Mouse (Mus musculus): Measurements from ENCODE around the gene Rmnd5b. TPM values are rescaled to one million over a fixed set of nuclear protein-coding genes. Genes with fewer than 3 reads are reported as not detected.

Gene Rmnd5b
- polyA plus RNA-seq, 1 experiment from 2014 or later, result 34.2 TPM

DNA sequence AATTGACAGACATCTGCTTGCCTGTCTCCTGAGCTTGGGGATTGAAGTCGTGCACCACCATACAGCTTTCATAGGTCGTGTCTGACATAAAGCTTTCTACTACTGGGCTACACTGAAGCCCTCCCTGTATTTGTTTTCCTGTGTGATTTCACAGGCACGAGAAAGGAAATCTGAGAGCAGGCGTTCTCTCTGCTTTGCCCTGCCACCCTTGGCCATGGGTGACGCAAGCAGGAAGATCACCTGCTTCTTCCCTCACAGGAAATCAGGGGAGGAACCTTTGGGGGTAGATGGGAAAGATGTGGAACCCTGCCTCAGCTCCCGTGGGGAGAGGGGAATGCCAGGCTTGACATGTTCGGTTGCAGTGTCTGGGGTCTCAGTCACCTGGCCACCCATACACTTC is 22.6 kb upstream of the Rmnd5b start:
- no peak for ATAC-seq
- Histone ChIP-seq H3K9ac (ENCODE audit: low read depth, low read length) (no peak overlapping the region), H3K27ac (ENCODE audit: low read depth, low read length) (no peak overlapping the region), H3K4me1 (replicated peaks; ENCODE audit: control insufficient read depth, insufficient read depth, low read length) (no peaks in the 10 kb centered on the region), H3K36me3 (ENCODE audit: control insufficient read depth, insufficient read depth) (peaks cover 10% of the 10 kb centered on the region; the same call in 1 of the 2 replicates), H3K27me3 (replicated peaks; ENCODE audit: control insufficient read depth, insufficient read depth, low read length) (no peaks in the 10 kb centered on the region), H3K9me3 (ENCODE audit: control insufficient read depth) (no peaks in the 10 kb centered on the region), H3K4me3 (ENCODE audit: low read depth, low read length) (no peak overlapping the region), H3K4me2 (replicated peaks; ENCODE audit: low read depth) (no peak overlapping the region)
- TF ChIP-seq CTCF (IDR thresholded peaks at IDR 0.05; ENCODE audit: low read depth), result no peak
- WGBS, result 60% methylated on average over 7 of the region's 7 CpGs

DNA sequence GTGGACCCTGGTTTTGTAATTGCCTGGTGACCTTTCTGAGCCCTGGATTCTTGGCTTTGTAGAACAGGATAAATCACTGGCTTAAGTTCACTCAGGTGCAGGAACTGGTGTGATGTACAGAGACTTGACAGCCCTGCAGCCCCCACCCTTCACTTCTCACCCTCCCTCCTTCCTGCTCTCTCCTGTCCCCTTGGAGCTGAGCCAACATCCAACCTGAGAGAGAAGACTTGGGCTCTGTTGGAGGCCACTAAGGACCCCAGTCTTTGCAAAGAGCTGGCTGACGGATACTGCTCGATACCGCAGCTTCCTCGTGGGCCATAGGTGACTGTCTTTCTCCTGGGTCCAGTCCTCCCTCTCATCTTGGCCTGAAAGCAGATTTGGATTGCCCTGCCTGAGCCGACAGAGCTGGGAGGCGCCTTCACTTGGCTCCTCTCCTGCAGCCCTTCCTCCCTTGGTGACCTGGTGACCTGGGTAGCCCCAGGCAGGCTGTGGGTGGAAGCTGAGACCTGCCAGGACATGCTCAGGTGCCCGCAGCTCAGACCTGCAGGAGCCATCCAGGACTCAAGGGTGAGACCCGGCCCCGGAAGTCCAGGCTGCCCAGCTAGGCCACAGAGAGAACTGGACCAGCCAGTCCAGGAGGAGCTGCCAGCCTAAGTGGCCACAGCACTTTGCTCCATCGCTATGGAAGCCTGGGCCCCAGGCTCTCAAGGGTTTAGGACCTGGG is 21.3 kb upstream of the Rmnd5b start:
- H3K4me3 ChIP-seq (ENCODE audit: low read depth, low read length), result no peak overlapping the region
- H3K4me2 ChIP-seq (replicated peaks; ENCODE audit: low read depth), result no peak overlapping the region
- no peak overlapping the region for H3K27ac ChIP-seq (ENCODE audit: low read depth, low read length)
- TF ChIP-seq CTCF (IDR thresholded peaks at IDR 0.05; ENCODE audit: low read depth), result no peak
- no peaks in the 10 kb centered on the region for H3K4me1 ChIP-seq (replicated peaks; ENCODE audit: control insufficient read depth, insufficient read depth, low read length)
- WGBS, result 83% methylated on average over 10 of the region's 10 CpGs
- H3K9ac ChIP-seq (ENCODE audit: low read depth, low read length), result no peak overlapping the region
- H3K27me3 ChIP-seq (replicated peaks; ENCODE audit: control insufficient read depth, insufficient read depth, low read length), result no peaks in the 10 kb centered on the region
- ATAC-seq, result no peak
- no peaks in the 10 kb centered on the region for H3K9me3 ChIP-seq (ENCODE audit: control insufficient read depth)
- H3K36me3 ChIP-seq (ENCODE audit: control insufficient read depth, insufficient read depth), result peaks cover 10% of the 10 kb centered on the region; the same call in 1 of the 2 replicates

DNA sequence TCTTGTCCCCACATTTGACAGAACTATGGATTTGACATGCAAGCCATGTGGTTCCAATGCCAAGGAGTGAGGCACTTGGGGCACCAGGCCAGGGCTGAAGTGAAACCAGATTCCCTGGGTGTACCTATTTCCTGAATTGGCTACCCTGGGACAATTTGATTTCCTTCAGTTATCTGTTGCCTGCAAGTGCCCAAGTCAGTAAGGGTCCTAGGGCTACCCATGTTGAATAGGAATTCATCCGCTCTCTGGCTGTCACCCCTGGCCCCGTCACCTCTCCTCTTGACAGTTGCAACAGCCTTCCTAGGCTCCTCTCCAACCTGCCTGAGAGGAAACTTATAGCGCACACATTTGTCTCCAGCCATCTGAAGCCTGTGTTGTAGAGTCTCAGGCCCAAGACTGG is 19.2 kb upstream of the Rmnd5b start:
- Histone ChIP-seq H3K36me3 (ENCODE audit: control insufficient read depth, insufficient read depth) (peaks cover 10% of the 10 kb centered on the region; the same call in 1 of the 2 replicates), H3K27ac (ENCODE audit: low read depth, low read length) (no peak overlapping the region), H3K4me2 (replicated peaks; ENCODE audit: low read depth) (no peak overlapping the region), H3K27me3 (replicated peaks; ENCODE audit: control insufficient read depth, insufficient read depth, low read length) (no peaks in the 10 kb centered on the region), H3K9ac (ENCODE audit: low read depth, low read length) (no peak overlapping the region), H3K4me1 (replicated peaks; ENCODE audit: control insufficient read depth, insufficient read depth, low read length) (no peaks in the 10 kb centered on the region; the same call in 1 of the 2 replicates), H3K4me3 (ENCODE audit: low read depth, low read length) (no peak overlapping the region), H3K9me3 (ENCODE audit: control insufficient read depth) (no peaks in the 10 kb centered on the region)
- WGBS, result 98% methylated on average over 3 of the region's 3 CpGs
- no peak for TF ChIP-seq CTCF (IDR thresholded peaks at IDR 0.05; ENCODE audit: low read depth)
- ATAC-seq, result no peak

DNA sequence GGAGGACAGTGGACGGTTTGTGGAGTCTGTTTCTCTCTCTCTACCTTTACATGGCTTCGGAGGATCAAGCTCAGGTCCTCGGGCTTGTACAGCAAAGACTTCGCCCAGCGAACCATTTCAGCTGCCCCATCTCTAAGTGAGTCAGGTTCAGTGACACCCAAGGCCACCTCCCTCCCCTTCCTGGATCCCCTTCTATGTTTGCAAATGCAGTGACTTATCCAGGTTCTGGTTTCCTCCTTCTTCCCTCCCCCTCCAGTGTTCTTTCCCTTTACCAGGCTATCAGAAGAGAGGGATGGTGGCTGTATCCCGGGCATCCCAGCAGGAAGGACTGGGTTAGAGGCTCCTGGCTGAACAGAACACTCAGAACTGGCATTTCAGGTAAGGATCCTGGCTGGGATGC is 18.0 kb upstream of the Rmnd5b start:
- Histone ChIP-seq H3K27me3 (replicated peaks; ENCODE audit: control insufficient read depth, insufficient read depth, low read length) (no peaks in the 10 kb centered on the region), H3K9ac (ENCODE audit: low read depth, low read length) (no peak overlapping the region), H3K4me3 (ENCODE audit: low read depth, low read length) (no peak overlapping the region), H3K4me1 (replicated peaks; ENCODE audit: control insufficient read depth, insufficient read depth, low read length) (peaks cover 5% of the 10 kb centered on the region), H3K9me3 (ENCODE audit: control insufficient read depth) (no peaks in the 10 kb centered on the region), H3K4me2 (replicated peaks; ENCODE audit: low read depth) (no peak overlapping the region), H3K36me3 (ENCODE audit: control insufficient read depth, insufficient read depth) (peaks cover 10% of the 10 kb centered on the region; the same call in 1 of the 2 replicates), H3K27ac (ENCODE audit: low read depth, low read length) (no peak overlapping the region)
- no peak for ATAC-seq
- TF ChIP-seq CTCF (IDR thresholded peaks at IDR 0.05; ENCODE audit: low read depth), result no peak
- WGBS, result 86% methylated on average over 6 of the region's 6 CpGs

DNA sequence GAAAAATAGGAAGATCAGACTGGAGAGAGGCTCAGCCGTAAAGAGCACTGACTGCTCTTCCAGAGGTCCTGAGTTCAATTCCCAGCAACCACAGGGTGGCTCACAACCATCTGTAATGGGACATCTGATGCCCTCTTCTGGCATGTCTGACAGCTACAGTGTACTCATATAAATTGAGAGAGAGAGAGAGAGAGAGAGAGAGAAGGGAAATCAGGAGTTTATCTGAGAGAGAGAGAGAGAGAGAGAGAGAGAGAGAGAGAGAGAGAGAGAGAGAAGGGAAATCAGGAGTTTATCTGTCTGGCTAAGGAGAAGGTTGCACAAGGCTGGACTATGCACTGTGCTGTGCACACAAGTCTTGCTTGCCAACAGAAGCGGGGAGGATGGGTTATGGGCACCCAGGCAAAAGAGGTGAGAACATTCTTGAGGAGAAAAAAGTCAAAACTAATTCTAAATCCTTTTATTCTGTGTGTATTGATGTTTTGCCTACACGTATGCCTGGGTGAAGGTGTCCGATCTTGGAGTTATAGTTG is 17.3 kb upstream of the Rmnd5b start:
- peak; percentile 32; the same call in 1 of the 2 replicates for TF ChIP-seq CTCF (IDR thresholded peaks at IDR 0.05; ENCODE audit: low read depth)
- no peak overlapping the region for H3K4me2 ChIP-seq (replicated peaks; ENCODE audit: low read depth)
- H3K27me3 ChIP-seq (replicated peaks; ENCODE audit: control insufficient read depth, insufficient read depth, low read length), result no peaks in the 10 kb centered on the region
- H3K27ac ChIP-seq (ENCODE audit: low read depth, low read length), result no peak overlapping the region
- peaks cover 5% of the 10 kb centered on the region for H3K4me1 ChIP-seq (replicated peaks; ENCODE audit: control insufficient read depth, insufficient read depth, low read length)
- H3K9me3 ChIP-seq (ENCODE audit: control insufficient read depth), result no peaks in the 10 kb centered on the region
- peaks cover 10% of the 10 kb centered on the region; the same call in 1 of the 2 replicates for H3K36me3 ChIP-seq (ENCODE audit: control insufficient read depth, insufficient read depth)
- H3K4me3 ChIP-seq (ENCODE audit: low read depth, low read length), result no peak overlapping the region
- no peak for ATAC-seq
- no peak overlapping the region for H3K9ac ChIP-seq (ENCODE audit: low read depth, low read length)
- 78% methylated on average over 4 of the region's 4 CpGs for WGBS

DNA sequence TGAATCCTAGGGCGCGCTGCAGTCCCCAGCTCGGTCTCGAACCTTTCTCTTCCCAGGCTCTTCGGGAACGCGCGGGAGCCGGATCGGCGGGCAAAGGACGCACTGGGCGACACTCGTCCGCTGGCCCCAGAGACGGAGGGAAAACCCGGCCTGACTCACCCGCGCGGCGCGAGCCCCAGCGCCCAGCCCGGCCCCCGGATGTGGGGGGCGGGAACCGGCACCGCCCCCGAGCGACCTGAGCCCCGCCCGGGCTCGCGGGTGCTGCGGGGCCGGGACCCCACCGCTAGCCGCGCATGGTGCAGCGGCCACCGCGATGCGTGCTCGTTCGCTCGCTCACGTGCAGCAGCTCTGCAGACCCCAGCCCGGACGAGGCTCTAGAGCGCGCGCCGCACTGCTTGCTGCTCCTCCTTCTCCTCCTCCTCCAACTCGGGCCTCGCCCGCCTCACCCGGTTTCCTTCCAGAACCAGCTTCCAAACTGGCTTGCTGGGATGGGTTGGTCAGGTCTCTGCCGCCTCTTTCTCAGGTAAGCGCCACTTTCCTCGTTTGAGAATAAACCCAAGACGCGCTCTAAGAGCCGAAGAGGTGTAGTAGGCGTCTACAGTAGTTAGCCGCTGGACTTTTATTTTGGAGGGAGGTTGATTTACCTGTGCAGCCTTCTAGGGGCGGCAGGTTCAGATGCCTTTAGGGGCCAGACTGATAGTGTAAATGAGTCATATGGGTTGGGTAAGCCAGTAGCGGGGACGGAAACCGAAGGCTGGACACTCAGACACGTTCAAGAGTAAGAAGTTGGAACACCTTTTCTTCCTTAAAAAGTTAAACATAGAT is 15.2 kb upstream of the Rmnd5b start, which contains the start of the genes N4bp3 and D930048N14Rik:
TSS of gene N4bp3 (minus strand) at position 152 of the 825 bp plus-strand sequence.
TSS of gene D930048N14Rik (plus strand) at position 264 of the 825 bp plus-strand sequence.
- Histone ChIP-seq H3K27me3 (replicated peaks; ENCODE audit: control insufficient read depth, insufficient read depth, low read length) (no peaks in the 10 kb centered on the region), H3K27ac (ENCODE audit: low read depth, low read length) (peak within 1 kb of the TSS; percentile 64), H3K9me3 (ENCODE audit: control insufficient read depth) (no peaks in the 10 kb centered on the region), H3K9ac (ENCODE audit: low read depth, low read length) (peak within 1 kb of the TSS; percentile 57), H3K4me3 (ENCODE audit: low read depth, low read length) (peak within 1 kb of the TSS; percentile 65), H3K36me3 (ENCODE audit: control insufficient read depth, insufficient read depth) (peaks cover 10% of the 10 kb centered on the region; the same call in 1 of the 2 replicates), H3K4me1 (replicated peaks; ENCODE audit: control insufficient read depth, insufficient read depth, low read length) (peaks cover 8% of the 10 kb centered on the region), H3K4me2 (replicated peaks; ENCODE audit: low read depth) (peak within 1 kb of the TSS; percentile 95)
- WGBS, result under 1% methylated on average over 67 of the region's 70 CpGs
- TF ChIP-seq CTCF (IDR thresholded peaks at IDR 0.05; ENCODE audit: low read depth), result no peak
- peak; percentile 78 for ATAC-seq
